Mouse (Mus musculus) heart, postnatal 4 days (tissue): ENCODE results near the gene Prpf38b. TPM values are rescaled to one million over a fixed set of nuclear protein-coding genes. Genes with fewer than 3 reads are reported as not detected.

Experiments
- DNase-seq: peaks from one replicate; pipeline ENCODE4 v3.0.0; 2021
- total RNA-seq, 2 experiments: library from RNA; stranded (reverse); gene quantifications; 2 replicates each; pipeline ENCODE4 v1.2.3; 2021

The Prpf38b gene
- total RNA-seq, 2 experiments from 2014 or later: 31.8 to 36.2 TPM

DNA sequence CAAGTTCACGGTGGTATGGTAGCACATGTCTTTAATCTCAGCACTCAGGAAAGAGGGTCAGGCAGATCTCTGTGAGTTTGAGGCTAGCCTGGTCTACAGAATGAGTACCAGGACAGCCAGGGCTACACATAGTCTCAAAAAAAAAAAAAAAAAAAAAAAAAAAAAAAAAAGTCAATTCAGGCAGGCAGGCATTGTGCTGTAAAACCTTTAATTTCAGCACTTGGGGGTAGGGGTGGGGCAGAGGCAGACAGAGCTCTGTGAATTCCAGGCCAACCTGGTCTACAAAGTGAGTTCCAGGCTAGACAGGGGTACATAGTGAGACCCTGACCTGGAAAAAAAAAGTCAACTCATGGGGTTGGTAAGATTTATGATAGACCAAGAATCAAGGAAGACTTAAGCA lies 53.8 kb downstream of the Prpf38b start:
- no peak for DNase-seq

DNA sequence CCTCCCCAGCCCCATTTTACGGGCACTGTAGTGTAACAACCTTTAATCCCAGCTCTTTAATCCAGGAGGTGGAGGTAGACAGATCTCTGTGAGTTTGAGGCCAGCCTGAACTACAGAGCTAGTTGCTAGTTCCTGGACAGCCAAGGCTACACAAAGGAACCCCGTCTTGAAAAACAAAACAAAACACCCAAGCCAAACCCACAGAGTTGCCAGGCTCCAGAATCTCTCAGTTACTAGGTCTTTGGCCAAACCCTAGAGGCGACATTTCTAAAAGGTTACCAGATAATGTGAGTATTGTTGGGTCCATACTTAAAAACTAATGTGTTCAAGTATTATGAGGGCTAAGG lies 54.4 kb downstream of the Prpf38b start:
- DNase-seq: no peak

DNA sequence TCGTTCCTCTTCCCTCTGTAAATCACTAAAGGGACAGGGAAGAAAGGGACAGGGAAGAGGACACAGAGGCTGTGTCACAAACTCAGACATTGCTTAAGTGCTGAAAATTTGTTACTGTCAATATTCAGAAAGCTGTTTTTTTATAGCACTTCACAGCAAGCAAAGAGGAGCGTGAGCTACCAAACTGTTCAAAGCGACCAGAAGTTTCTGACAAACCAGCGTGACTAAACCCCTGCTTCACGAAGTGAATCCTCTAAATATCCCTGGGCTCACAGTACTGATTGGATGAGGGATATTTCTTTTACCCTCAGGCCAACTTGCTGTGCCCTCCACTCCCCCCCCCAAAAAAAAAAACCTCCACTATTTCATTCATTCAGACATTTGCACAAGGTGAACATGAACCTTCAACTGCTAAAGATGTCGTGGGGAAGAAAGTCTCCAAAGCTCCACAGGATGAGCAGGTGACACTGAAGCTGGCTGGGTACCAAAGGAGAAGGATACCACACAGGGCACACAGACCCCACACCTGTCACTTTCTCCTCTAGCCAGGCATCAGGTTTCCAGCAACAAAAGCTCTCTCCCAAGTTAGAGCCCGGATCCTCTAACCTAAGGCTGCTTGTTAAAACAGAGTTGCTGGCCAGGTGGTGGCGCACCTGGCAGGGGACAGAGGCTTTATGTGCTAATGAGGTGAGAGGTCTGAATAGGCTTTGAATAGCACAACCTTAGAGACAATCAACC lies 55.0 kb downstream of the Prpf38b start:
- DNase-seq: peak; percentile 27

DNA sequence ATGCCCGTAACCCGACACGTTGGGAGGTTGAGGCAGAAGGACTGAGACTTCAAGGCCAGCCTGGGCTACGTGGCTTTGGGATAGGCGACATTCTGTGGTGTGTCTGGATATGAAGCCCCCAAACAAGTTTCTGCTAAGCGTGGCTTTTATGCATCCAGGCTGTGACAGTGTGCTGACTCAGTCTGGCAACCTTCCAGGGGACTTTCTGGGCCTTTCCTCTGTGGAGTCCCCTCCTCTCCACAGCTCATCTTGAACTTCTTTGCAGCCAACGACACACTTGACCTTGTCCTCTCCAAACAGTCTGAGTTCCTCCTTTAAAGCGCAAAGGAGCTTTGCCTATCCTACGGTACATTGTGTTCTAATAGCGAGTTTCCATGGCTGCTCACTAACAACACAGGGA lies 55.7 kb downstream of the Prpf38b start:
- DNase-seq: peak; percentile 65

DNA sequence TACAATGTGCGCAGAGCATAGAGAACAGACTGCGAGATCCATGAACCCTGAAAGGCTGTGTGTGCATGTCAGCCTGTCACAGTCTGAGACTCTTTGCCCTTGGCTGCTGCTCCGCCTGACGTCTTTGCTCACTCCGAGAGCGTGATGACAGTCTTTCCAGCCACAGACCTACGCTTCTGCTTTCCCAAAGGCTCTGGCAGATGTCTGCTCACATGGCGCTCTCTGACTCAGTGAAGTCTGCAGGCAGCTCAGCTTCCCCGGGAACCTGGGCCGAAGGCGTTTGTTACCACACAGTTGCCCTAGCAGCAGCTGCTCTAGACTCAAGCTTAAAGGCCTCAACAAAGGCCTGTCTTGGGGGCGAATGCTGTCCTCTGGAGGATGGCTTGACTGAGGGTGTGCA lies 56.2 kb downstream of the Prpf38b start:
- peak; percentile 65 for DNase-seq

DNA sequence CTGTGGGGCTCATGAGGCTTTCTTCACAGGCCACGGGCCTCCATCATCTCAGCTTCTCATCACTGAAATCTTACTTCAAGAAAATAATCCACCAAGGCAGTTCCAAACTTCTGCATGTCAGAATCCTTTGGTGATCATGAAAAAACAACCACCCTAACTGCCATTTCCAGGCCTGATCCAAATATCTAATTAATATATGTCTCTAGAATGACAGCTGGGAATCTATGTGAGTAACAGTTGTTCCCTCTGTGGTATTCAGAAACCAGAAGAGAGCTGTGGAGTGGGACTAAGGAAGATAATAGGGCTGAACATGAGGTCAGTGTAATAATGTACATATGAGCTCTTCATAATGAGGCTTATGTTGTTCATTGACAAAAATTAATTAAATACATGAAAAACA lies 58.3 kb downstream of the Prpf38b start:
- DNase-seq: no peak

Other genes starting within 250 kb of the Prpf38b start
- gene Gpsm2, start 189.4 kb downstream of the Prpf38b start, total RNA-seq: 10 to 100 TPM; 24.0 to 24.7 TPM
- gene Aknad1, start 172.1 kb downstream of the Prpf38b start, total RNA-seq: under 1 TPM; 0.12 to 0.23 TPM
- 10 to 100 TPM; 30.6 to 31.7 TPM for gene Stxbp3, start 71.2 kb downstream of the Prpf38b start, total RNA-seq
- under 1 TPM; 0.09 to 0.14 TPM for gene Fndc7, start 21.7 kb downstream of the Prpf38b start, total RNA-seq
- gene Henmt1, start 28.1 kb upstream of the Prpf38b start, total RNA-seq: not detected
- not detected for gene Gm9857, start 28.7 kb upstream of the Prpf38b start, total RNA-seq
- gene Fam102b, start 115.9 kb upstream of the Prpf38b start, total RNA-seq: 10 to 100 TPM; 21.2 to 22.9 TPM
- gene Slc25a54, start 168.7 kb upstream of the Prpf38b start, total RNA-seq: not detected
- 10 to 100 TPM; 18.8 to 21.3 TPM for gene Slc25a24, start 211.4 kb upstream of the Prpf38b start, total RNA-seq